Mouse (Mus musculus): ENCODE data around the gene Gm30083. TPM values are rescaled to one million over a fixed set of nuclear protein-coding genes. Genes with fewer than 3 reads are reported as not detected.

Gm30083 gene
- polyA plus RNA-seq (2011; ENCODE audit: insufficient read depth, insufficient read length, low read depth, missing spikeins), result not detected in 2 replicates

- H3K27me3 ChIP-seq (ENCODE audit: control insufficient read depth, insufficient read depth, low read length, poor library complexity, severe bottlenecking), result no peaks in the 10 kb centered on the region
- H3K4me1 ChIP-seq (ENCODE audit: control insufficient read depth, insufficient read depth, low read length), result no peaks in the 10 kb centered on the region
- H3K9ac ChIP-seq (ENCODE audit: low read depth, poor library complexity, severe bottlenecking), result no peak within 1 kb of the TSS
- no peak within 1 kb of the TSS for H3K4me3 ChIP-seq (ENCODE audit: low read depth, low read length)
- H3K36me3 ChIP-seq (ENCODE audit: control insufficient read depth, insufficient read depth, low read length, poor library complexity, severe bottlenecking), result no peaks in the 10 kb centered on the region
- no peak within 1 kb of the TSS for H3K27ac ChIP-seq (ENCODE audit: insufficient read depth, low read length)
- TF ChIP-seq CTCF (IDR thresholded peaks at IDR 0.05; ENCODE audit: low read depth, low read length) (no peak), POLR2A (IDR thresholded peaks at IDR 0.05; ENCODE audit: insufficient read depth, low read length) (no peak), EP300 (IDR thresholded peaks at IDR 0.05; ENCODE audit: insufficient read depth, low read depth, low read length) (no peak)
- H3K9me3 ChIP-seq (replicated peaks; ENCODE audit: control insufficient read depth, insufficient read depth, low read length, poor library complexity, severe bottlenecking), result no peaks in the 10 kb centered on the region
Measured at GRCm38 (mm10) chr14:34015063-34015462, at the start of gene Gm30083. TSS of gene Gm30083 (minus strand) at chr14:34015182.

DNA sequence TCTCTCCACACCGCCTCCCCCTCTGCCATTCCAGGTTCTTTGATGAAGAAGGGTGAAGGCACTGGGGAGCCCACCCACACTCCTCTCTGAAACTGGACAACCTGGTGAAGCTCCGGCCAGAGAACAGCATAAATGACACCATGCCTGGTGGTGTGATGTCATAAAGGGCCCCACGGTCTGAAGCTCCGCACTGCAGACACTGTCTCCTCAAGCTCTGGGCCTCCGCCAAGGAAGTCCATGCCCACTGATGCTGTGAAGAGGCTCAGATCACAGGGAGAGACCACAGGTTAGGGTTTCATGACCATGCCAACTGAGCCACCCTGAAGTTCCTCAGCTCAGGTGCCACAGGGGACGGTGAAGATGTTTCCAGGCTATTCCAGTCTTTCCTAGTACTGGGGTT is 37.5 kb upstream of the Gm30083 start, which contains the start of gene Antxrl:
Antxrl (plus strand) TSS at position 192 of the 400 bp plus-strand sequence.
- no peaks in the 10 kb centered on the region for H3K36me3 ChIP-seq (ENCODE audit: control insufficient read depth, insufficient read depth, low read length, poor library complexity, severe bottlenecking)
- TF ChIP-seq CTCF (IDR thresholded peaks at IDR 0.05; ENCODE audit: low read depth, low read length) (no peak), EP300 (IDR thresholded peaks at IDR 0.05; ENCODE audit: insufficient read depth, low read depth, low read length) (no peak), POLR2A (IDR thresholded peaks at IDR 0.05; ENCODE audit: insufficient read depth, low read length) (no peak)
- H3K9ac ChIP-seq (ENCODE audit: low read depth, poor library complexity, severe bottlenecking), result no peak within 1 kb of the TSS
- no peak within 1 kb of the TSS for H3K4me3 ChIP-seq (ENCODE audit: low read depth, low read length)
- H3K9me3 ChIP-seq (replicated peaks; ENCODE audit: control insufficient read depth, insufficient read depth, low read length, poor library complexity, severe bottlenecking), result no peaks in the 10 kb centered on the region
- no peaks in the 10 kb centered on the region for H3K4me1 ChIP-seq (ENCODE audit: control insufficient read depth, insufficient read depth, low read length)
- no peaks in the 10 kb centered on the region for H3K27me3 ChIP-seq (ENCODE audit: control insufficient read depth, insufficient read depth, low read length, poor library complexity, severe bottlenecking)
- H3K27ac ChIP-seq (ENCODE audit: insufficient read depth, low read length), result no peak within 1 kb of the TSS

GRCm38 (mm10) chr14:34050101-34050779 is 35.3 kb upstream of the Gm30083 start:
- Histone ChIP-seq H3K36me3 (ENCODE audit: control insufficient read depth, insufficient read depth, low read length, poor library complexity, severe bottlenecking) (no peaks in the 10 kb centered on the region), H3K27ac (ENCODE audit: insufficient read depth, low read length) (no peak overlapping the region), H3K4me3 (ENCODE audit: low read depth, low read length) (no peak overlapping the region), H3K9ac (ENCODE audit: low read depth, poor library complexity, severe bottlenecking) (no peak overlapping the region), H3K9me3 (replicated peaks; ENCODE audit: control insufficient read depth, insufficient read depth, low read length, poor library complexity, severe bottlenecking) (no peaks in the 10 kb centered on the region), H3K27me3 (ENCODE audit: control insufficient read depth, insufficient read depth, low read length, poor library complexity, severe bottlenecking) (no peaks in the 10 kb centered on the region), H3K4me1 (ENCODE audit: control insufficient read depth, insufficient read depth, low read length) (no peaks in the 10 kb centered on the region)
- TF ChIP-seq POLR2A (IDR thresholded peaks at IDR 0.05; ENCODE audit: insufficient read depth, low read length) (no peak), CTCF (IDR thresholded peaks at IDR 0.05; ENCODE audit: low read depth, low read length) (no peak)

- H3K27me3 ChIP-seq (ENCODE audit: control insufficient read depth, insufficient read depth, low read length, poor library complexity, severe bottlenecking), result no peaks in the 10 kb centered on the region
- H3K9ac ChIP-seq (ENCODE audit: low read depth, poor library complexity, severe bottlenecking), result no peak overlapping the region
- TF ChIP-seq EP300 (IDR thresholded peaks at IDR 0.05; ENCODE audit: insufficient read depth, low read depth, low read length), result no peak
- no peak for TF ChIP-seq POLR2A (IDR thresholded peaks at IDR 0.05; ENCODE audit: insufficient read depth, low read length)
- TF ChIP-seq CTCF (IDR thresholded peaks at IDR 0.05; ENCODE audit: low read depth, low read length), result no peak
- no peaks in the 10 kb centered on the region for H3K36me3 ChIP-seq (ENCODE audit: control insufficient read depth, insufficient read depth, low read length, poor library complexity, severe bottlenecking)
- H3K27ac ChIP-seq (ENCODE audit: insufficient read depth, low read length), result no peak overlapping the region
- H3K4me3 ChIP-seq (ENCODE audit: low read depth, low read length), result no peak overlapping the region
- H3K4me1 ChIP-seq (ENCODE audit: control insufficient read depth, insufficient read depth, low read length), result no peaks in the 10 kb centered on the region
- no peaks in the 10 kb centered on the region for H3K9me3 ChIP-seq (replicated peaks; ENCODE audit: control insufficient read depth, insufficient read depth, low read length, poor library complexity, severe bottlenecking)
Measured at GRCm38 (mm10) chr14:34043341-34043740, 28.4 kb upstream of the Gm30083 start.

DNA sequence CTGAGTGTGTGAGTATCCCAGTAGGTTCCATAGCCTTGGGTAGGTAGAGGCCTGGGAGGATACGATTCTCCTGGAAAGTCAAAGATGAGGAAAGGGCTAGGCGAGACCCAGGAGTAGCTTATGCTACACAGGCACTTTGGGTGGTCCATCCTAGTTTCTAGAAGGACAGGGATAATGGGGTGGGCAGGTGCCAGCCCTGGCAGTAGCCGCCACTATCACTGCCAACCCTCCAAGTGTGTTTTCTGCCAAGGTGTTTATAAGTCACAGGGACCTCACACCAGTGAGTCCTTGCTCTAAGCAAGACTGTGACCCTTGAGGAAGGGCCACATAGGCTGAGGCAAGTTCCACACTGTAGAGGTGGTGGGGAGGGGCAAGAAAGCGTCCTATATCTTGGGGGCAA is 26.3 kb upstream of the Gm30083 start:
- H3K36me3 ChIP-seq (ENCODE audit: control insufficient read depth, insufficient read depth, low read length, poor library complexity, severe bottlenecking), result no peaks in the 10 kb centered on the region
- no peak for TF ChIP-seq CTCF (IDR thresholded peaks at IDR 0.05; ENCODE audit: low read depth, low read length)
- no peak overlapping the region for H3K9ac ChIP-seq (ENCODE audit: low read depth, poor library complexity, severe bottlenecking)

GRCm38 (mm10) chr14:34033841-34034610 is 19.0 kb upstream of the Gm30083 start:
- H3K4me1 ChIP-seq (ENCODE audit: control insufficient read depth, insufficient read depth, low read length), result no peaks in the 10 kb centered on the region
- H3K36me3 ChIP-seq (ENCODE audit: control insufficient read depth, insufficient read depth, low read length, poor library complexity, severe bottlenecking), result no peaks in the 10 kb centered on the region
- no peaks in the 10 kb centered on the region for H3K27me3 ChIP-seq (ENCODE audit: control insufficient read depth, insufficient read depth, low read length, poor library complexity, severe bottlenecking)
- no peak overlapping the region for H3K27ac ChIP-seq (ENCODE audit: insufficient read depth, low read length)
- no peak overlapping the region for H3K4me3 ChIP-seq (ENCODE audit: low read depth, low read length)
- H3K9ac ChIP-seq (ENCODE audit: low read depth, poor library complexity, severe bottlenecking), result no peak overlapping the region
- TF ChIP-seq CTCF (IDR thresholded peaks at IDR 0.05; ENCODE audit: low read depth, low read length) (no peak), EP300 (IDR thresholded peaks at IDR 0.05; ENCODE audit: insufficient read depth, low read depth, low read length) (no peak), POLR2A (IDR thresholded peaks at IDR 0.05; ENCODE audit: insufficient read depth, low read length) (no peak)
- H3K9me3 ChIP-seq (replicated peaks; ENCODE audit: control insufficient read depth, insufficient read depth, low read length, poor library complexity, severe bottlenecking), result no peaks in the 10 kb centered on the region

More for the DNA sequence above, 26.3 kb upstream of the Gm30083 start:
- Histone ChIP-seq H3K4me3 (ENCODE audit: low read depth, low read length) (no peak overlapping the region), H3K27ac (ENCODE audit: insufficient read depth, low read length) (no peak overlapping the region), H3K4me1 (ENCODE audit: control insufficient read depth, insufficient read depth, low read length) (no peaks in the 10 kb centered on the region), H3K27me3 (ENCODE audit: control insufficient read depth, insufficient read depth, low read length, poor library complexity, severe bottlenecking) (no peaks in the 10 kb centered on the region), H3K9me3 (replicated peaks; ENCODE audit: control insufficient read depth, insufficient read depth, low read length, poor library complexity, severe bottlenecking) (no peaks in the 10 kb centered on the region)
